Mouse (Mus musculus): ENCODE measurements at regions not wholly inside any gene's neighbourhood (a gene's known extent, or its start where the extent isn't known, plus 50 kb on each side); places are given as distances from the start of the nearest gene placed in this dataset.

GRCm38 (mm10) chr13:3752334-3752733 lies 51.8 kb downstream of the Calml3 start:
- no peak for DNase-seq (ENCODE audit: low spot score)
- intact Hi-C loops (cut with DNase I) = loop anchor here (5.0 kb wide), 1 partner anchor 85 kb away; no protein-coding TSS in a partner anchor

GRCm38 (mm10) chr13:3751222-3751621 lies 52.9 kb downstream of the Calml3 start:
- intact Hi-C loops (cut with DNase I) = loop anchor here (5.0 kb wide), 1 partner anchor 84 kb away; no protein-coding TSS in a partner anchor
- no peak for DNase-seq (ENCODE audit: low spot score)

DNA sequence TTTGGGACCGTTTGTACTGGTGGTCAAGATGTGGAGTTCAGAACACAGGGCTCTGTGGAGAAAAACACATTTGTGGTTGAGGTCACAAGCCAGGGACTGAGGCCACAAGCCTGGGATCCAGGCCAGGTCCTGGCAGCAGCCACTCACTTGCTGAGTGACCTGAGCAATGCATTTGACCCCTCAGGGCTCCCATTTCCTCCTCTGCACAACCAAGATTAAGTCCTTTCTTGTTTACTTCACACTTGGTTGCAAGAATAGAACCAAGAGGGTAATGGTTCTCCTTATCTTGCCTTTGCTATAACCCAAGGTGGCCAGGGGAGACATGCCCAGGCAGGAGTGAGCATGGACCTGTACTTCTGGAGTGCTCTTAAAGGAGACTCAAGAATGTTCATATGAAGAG lies 53.4 kb downstream of the Calml3 start:
- intact Hi-C loops (cut with DNase I) = loop anchor here (5.0 kb wide), 1 partner anchor 83 kb away; no protein-coding TSS in a partner anchor

DNA sequence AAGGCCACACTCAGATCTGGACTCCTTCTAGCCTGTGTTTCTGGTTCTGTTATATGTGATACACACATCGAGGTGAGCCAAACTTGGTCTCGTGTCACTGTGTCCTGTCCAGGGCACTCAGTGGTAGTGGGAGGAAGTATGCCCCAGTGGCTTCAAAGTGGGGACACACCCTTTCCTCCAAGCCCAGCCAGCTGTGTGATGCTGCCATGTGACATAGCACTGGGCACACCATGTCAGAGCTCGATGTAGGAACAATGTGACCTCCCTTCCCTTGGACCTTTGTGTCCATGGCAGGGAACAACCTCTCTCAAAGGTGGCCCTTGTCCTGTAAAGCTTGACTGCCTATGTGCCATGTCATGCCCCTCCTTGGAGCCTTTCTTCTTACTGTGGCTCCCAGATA lies 54.5 kb downstream of the Calml3 start:
- intact Hi-C loops (cut with DNase I) = loop anchor here (5.0 kb wide), 1 partner anchor 82 kb away; no protein-coding TSS in a partner anchor
- no peak for DNase-seq (ENCODE audit: low spot score)

More for the DNA sequence above, 53.4 kb downstream of the Calml3 start:
- peak; percentile 34 for DNase-seq (ENCODE audit: low spot score)

DNA sequence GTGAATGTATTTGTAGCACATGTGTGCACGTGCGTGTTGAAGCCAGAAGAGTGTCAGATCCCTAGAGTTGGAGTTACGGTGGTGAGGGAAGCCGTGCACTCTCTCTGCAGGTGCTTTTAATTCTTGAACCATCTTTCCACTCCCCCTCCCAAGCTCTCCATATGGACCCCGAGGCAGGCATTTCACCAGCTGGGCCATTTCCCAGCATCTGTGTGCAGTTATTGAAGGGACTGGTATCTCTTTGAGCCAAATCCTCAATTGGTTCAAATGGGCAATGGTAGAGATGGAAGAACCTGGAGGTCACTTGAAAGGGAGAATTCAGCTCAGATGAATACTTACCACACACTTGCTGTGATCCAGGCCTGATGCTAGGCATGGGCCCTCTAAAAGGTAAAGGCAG lies 55.3 kb downstream of the Calml3 start:
- no peak for DNase-seq (ENCODE audit: low spot score)
- intact Hi-C loops (cut with DNase I) = no loop called here

- no peak for DNase-seq (ENCODE audit: low spot score)
- intact Hi-C loops (cut with DNase I) = loop anchor here (2.0 kb wide), 1 partner anchor 16 kb away; no protein-coding TSS in a partner anchor
Measured at GRCm38 (mm10) chr13:3746524-3746923, 57.6 kb downstream of the Calml3 start.

- intact Hi-C loops (cut with DNase I) = no loop called here
- DNase-seq (ENCODE audit: low spot score) = no peak
Measured at GRCm38 (mm10) chr13:3744870-3745269, 59.2 kb downstream of the Calml3 start.

DNA sequence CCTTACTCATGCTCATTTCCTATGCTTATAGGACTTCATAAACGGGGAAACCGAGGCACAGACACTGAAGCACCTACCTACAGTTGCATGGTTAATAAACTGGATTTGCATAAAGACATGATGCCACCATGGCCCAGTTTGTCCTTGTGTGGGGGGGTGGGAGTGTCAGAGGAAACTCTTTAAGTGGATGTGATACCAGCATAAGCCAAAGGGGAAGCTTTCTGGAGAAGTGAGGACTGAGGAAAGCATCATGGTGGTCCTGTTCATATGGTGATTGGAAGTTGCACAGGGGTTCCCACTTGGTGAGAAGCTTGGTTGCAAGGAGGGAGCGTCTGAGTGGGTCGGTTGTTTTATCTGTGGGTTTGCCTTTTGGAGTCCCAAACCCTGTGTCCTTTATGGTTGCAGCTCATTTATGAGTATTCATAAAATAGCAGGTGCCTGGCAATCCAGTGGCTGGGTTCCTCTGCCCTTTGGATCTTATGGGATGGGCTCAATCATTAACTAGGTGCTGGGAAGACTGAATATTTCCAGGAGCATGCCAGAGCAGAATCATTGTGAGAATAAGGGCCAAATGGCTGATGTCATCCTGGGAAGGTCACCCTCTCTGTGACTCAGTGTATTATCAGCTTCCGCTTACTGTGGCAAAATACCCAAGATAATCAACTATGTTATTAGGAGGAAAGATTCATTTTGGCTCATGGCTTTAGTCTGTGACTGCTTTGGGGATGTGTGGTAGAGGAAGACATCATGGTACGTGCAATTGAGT lies 60.2 kb downstream of the Calml3 start:
- DNase-seq (ENCODE audit: low spot score) = no peak
- intact Hi-C loops (cut with DNase I) = no loop called here

GRCm38 (mm10) chr13:3742763-3743401 lies 61.2 kb downstream of the Calml3 start:
- intact Hi-C loops (cut with DNase I) = no loop called here
- no peak for DNase-seq (ENCODE audit: low spot score)

GRCm38 (mm10) chr13:3742094-3742730 lies 61.9 kb downstream of the Calml3 start:
- DNase-seq (ENCODE audit: low spot score) = no peak
- intact Hi-C loops (cut with DNase I) = no loop called here

- intact Hi-C loops (cut with DNase I) = loop anchor here (2.0 kb wide), 1 partner anchor 16 kb away; no protein-coding TSS in a partner anchor
- no peak for DNase-seq (ENCODE audit: low spot score)
Measured at GRCm38 (mm10) chr13:3730699-3731021, 73.5 kb downstream of the Calml3 start.

DNA sequence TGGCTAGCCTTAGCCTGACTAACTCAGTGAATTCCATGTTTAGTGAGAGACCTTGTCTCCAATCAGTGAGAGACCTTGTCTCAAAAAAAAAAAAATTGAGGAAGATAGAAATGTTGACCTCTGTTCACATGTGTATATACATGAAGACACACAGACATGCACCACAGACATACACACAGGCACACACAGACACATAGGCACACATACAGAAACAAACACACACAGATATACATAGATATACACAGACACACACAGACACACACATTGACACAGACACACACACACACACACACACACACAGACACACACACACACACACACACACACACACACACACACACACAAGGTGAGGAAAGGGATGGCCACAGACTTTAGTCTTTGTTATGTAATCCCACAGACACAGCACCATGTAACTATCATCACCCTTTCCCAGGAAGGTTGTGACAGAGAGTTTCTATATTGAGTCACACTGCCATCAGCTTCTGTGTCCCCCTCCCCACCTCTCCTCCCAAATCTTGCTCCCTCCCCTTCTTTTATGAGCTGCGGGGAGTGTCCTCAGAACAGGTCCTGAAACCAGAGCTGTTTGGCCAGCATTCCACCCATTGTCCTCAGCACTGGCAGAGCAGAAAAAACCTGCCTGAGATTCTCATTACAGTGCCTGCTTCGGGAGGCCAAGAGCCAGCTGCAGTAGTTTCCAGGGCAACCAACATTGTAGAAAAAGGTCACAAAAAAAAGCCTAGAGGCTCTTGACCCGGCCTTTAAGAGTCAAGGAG lies 74.0 kb downstream of the Calml3 start:
- intact Hi-C loops (cut with DNase I) = loop anchor here (2.0 to 5.0 kb wide), 3 partner anchors 17 to 162 kb away; no protein-coding TSS in a partner anchor

DNA sequence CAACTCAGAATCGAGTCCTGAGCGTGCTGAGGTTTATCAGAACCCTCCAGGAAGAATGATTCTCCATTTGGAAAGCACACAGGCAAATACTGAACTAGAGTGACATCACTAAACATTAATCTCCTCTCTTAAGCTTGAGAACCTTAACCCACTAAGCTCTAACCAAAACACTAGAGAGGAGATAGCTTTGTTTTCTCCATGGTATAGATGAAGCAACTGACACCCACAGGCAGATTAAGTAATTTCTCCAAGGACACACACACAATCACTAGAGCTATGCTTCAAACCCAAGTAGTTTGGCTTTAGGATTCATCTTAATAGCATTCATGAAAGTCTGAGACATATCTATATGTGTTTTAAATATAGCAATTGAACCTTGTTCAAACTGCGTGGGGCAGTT lies 75.2 kb downstream of the Calml3 start:
- intact Hi-C loops (cut with DNase I) = loop anchor here (5.0 kb wide), 2 partner anchors 62 to 163 kb away; no protein-coding TSS in a partner anchor

More for the DNA sequence above, 74.0 kb downstream of the Calml3 start:
- DNase-seq (ENCODE audit: low spot score) = peak; percentile 43

DNA sequence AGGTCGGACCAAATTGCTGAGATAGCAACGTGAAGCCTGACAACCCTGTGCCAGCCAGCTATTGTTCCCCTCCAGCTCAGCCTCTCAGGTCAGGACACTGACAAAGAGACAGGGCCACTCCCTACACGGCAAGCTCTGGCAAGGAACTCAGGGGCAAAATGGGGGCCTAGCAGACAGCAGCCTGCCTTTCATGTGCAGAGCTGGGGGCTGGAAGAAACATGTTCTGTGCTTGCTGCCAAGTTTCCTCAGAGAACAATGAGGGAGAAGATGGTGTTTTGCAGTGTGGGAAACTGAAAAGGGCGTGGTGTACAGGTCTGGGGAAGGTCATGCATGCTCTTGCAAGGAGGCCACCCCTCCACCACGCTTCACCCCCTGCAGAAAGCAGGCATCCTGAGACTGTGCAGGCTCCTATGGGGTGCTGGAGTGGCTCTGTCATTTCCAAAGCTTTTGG lies 77.8 kb downstream of the Calml3 start:
- peak; percentile 55 for DNase-seq (ENCODE audit: low spot score)
- intact Hi-C loops (cut with DNase I) = loop anchor here (5.0 kb wide), 2 partner anchors 59 to 166 kb away; no protein-coding TSS in a partner anchor

More for the DNA sequence above, 75.2 kb downstream of the Calml3 start:
- DNase-seq (ENCODE audit: low spot score) = no peak

- intact Hi-C loops (cut with DNase I) = loop anchor here (5.0 kb wide), 2 partner anchors 59 to 166 kb away; no protein-coding TSS in a partner anchor
- no peak for DNase-seq (ENCODE audit: low spot score)
Measured at GRCm38 (mm10) chr13:3725803-3726202, 78.3 kb downstream of the Calml3 start.

DNA sequence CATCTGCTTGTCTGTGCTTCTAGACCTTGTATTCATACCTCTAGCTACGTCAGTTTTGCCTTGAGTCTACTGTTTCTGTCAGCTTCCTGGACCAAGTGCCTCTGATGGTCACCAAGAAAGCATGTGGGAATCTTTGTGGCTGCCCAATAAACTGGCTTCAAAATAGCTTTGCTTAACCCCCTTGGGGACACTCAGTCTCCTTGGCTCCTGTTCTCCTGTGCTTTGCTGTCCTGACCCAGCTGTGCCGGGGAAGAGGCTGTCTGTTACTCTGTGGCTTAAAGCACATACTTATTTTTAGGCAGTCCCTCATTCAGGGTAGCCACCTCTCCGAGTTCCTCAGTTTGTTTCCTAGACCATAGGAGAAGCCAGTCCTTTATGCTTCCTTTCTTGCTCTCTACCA lies 79.8 kb downstream of the Calml3 start:
- intact Hi-C loops (cut with DNase I) = no loop called here

DNA sequence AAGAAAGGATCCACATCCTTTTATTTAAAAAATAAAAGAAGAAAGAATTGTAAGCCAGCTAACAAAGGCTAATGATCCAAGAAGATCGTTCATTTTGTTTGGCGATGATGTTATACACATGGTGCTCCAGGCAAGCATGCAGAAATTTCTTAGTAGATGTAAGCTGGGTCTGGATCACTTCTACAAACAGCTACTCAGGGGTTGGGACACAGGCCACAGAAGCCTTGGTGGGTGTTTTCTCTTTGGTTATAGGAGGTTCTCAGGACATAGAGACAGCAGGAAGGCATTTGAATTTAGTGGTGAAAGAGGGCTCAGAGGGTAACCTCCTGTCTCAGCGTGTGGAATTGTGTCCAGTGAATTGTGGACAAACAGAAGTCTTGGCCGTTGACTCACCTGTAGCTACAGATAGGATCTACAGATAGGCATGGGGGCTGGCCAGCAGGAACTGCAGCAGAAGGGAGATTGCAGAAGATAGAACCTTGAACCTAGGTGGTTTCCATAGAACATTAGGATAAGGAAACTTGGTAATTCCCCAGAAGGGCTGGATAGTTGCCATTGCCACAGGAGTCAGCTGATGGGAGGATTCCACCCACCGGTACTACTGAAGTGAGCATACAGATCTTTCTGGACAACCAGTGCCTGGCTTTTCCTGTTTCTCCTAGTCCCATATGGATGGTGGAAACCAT lies 80.5 kb downstream of the Calml3 start:
- DNase-seq (ENCODE audit: low spot score) = no peak
- intact Hi-C loops (cut with DNase I) = no loop called here

More for the DNA sequence above, 79.8 kb downstream of the Calml3 start:
- DNase-seq (ENCODE audit: low spot score) = no peak

- DNase-seq (ENCODE audit: low spot score) = no peak
- intact Hi-C loops (cut with DNase I) = no loop called here
Measured at GRCm38 (mm10) chr13:3715019-3715418, 81.2 kb downstream of the Asb13 start.

Measured in heart, postnatal 25 days (tissue).